Mouse (Mus musculus) forebrain, embryonic 10.5 days (tissue): ENCODE results near the gene Wdfy3. TPM values are rescaled to one million over a fixed set of nuclear protein-coding genes. Genes with fewer than 3 reads are reported as not detected.
"Not testable (repeated sequence)": the region's sequence is repeated elsewhere in the genome, so short reads cannot be mapped to it uniquely, and the experiment has no call there.

Experiments used
- DNase-seq: peaks from one replicate; pipeline ENCODE4 v3.0.0-alpha.2; 2017; ENCODE audit warnings: low spot score; ENCODE audit errors: extremely low spot score
- H3K27ac ChIP-seq: fragments of 300-500 bp; sonication (generic); 2 replicates; pipeline ENCODE4 v1.5.1; 2016; ENCODE audit warnings: mild to moderate bottlenecking
- H3K27me3 ChIP-seq: fragments of 300-500 bp; sonication (generic); 2 replicates; pipeline ENCODE4 v1.6.1; 2016; ENCODE audit warnings: mild to moderate bottlenecking; ENCODE audit not compliant: poor library complexity, severe bottlenecking
- H3K36me3 ChIP-seq: fragments of 300-500 bp; sonication (generic); replicated peaks from 2 replicates; pipeline ENCODE4 v1.6.1; 2016; ENCODE audit warnings: mild to moderate bottlenecking, moderate library complexity
- H3K4me1 ChIP-seq: fragments of 300-500 bp; sonication (generic); 2 replicates; pipeline ENCODE4 v1.6.1; 2016
- H3K4me3 ChIP-seq: fragments of 300-500 bp; sonication (generic); 2 replicates; pipeline ENCODE4 v1.5.1; 2016; ENCODE audit warnings: mild to moderate bottlenecking, moderate library complexity
- H3K9me3 ChIP-seq: fragments of 300-500 bp; sonication (generic); 2 replicates; pipeline ENCODE4 v1.6.1; 2016; ENCODE audit warnings: mild to moderate bottlenecking, moderate library complexity
- WGBS: fragments of 180-500 bp; shearing (Covaris S2); methylation state at CpG from one replicate; pipeline ENCODE4 v1.1.7; 2016; 5-methylcytosine and 5-hydroxymethylcytosine counted together
- polyA plus RNA-seq: library from polyadenylated mRNA; unstranded; fragments of >200 nt; fragmentation: Nextera tagmentation; extraction: Ambion mirVana; gene quantifications from 2 replicates; pipeline ENCODE4 v1.2.1, GENCODE M21; 2016

Gene Wdfy3
- polyA plus RNA-seq, 1 experiment from 2014 or later: 14.8 TPM

DNA sequence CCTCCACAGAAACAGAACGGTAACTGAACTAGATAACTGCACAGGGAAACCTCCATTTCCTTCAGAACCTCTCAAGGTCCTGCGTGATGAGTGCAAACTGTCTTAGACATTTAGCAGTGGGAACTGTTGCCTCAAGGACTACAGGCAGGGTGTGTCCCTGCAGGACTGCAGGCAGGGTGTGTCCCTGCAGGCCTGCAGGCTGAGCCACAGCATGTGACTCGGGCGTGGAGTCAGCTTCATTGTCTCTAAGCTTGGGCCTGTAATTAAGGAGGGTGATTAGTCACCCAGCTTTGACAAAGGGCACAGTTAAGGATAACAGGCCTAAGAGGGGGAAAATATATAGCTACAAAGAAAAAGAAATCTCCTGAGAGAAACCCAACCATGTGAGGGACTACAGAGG, 222.0 kb downstream of the Wdfy3 start:
- no peak overlapping the region for H3K27ac ChIP-seq
- peaks cover 100% of the 10 kb centered on the region for H3K36me3 ChIP-seq
- 68% methylated on average over 4 of the region's 4 CpGs for WGBS
- no peaks in the 10 kb centered on the region for H3K27me3 ChIP-seq
- no peaks in the 10 kb centered on the region for H3K4me1 ChIP-seq
- DNase-seq: no peak
- H3K4me3 ChIP-seq: no peak overlapping the region
- H3K9me3 ChIP-seq: no peaks in the 10 kb centered on the region

DNA sequence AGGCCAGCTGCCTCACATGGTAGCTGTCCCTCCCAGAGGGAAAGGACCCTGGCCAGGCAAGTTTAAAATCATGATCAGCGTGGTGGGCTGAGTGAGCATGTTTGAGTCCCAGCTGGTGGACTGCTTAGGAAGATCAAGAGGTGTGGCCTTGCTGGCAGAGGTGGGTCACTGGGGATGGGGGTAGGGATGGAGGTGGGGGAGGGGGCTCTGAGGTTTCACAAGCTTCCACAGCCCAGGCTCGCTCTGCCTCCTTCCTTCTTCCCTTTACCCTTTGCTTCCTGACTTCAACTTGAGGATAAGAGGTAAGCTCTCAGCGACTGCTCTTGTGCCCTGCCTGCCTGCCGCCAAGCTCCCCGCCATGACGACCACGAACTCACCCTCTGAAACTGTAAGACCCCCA, 222.4 kb downstream of the Wdfy3 start:
- 86% methylated on average over 7 of the region's 7 CpGs for WGBS
- Histone ChIP-seq H3K27me3 (no peaks in the 10 kb centered on the region), H3K4me3 (no peak overlapping the region), H3K9me3 (no peaks in the 10 kb centered on the region), H3K36me3 (peaks cover 100% of the 10 kb centered on the region), H3K27ac (no peak overlapping the region), H3K4me1 (no peaks in the 10 kb centered on the region)
- no peak for DNase-seq

DNA sequence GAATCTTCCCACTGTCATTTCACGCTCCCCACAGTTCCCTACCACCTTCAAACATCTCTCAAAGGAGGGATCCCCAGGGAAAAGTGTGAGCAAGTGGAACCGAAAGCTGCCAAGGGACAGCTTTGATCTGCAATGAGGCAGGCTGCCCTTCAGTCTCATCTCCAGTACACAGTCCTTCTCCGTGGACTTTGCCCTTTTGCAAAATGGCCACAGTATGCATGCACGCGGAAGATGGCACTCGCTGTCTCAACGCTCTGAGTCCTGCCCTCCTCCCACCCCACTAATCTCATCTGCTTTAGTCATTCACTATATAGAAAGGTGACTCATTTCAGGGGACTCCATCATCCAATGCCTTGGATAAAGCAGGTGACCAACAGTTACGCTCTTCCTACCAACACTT, 223.8 kb downstream of the Wdfy3 start:
- Histone ChIP-seq H3K9me3 (no peaks in the 10 kb centered on the region), H3K27me3 (no peaks in the 10 kb centered on the region), H3K27ac (no peak overlapping the region), H3K4me3 (no peak overlapping the region), H3K4me1 (no peaks in the 10 kb centered on the region), H3K36me3 (peaks cover 100% of the 10 kb centered on the region)
- WGBS: 97% methylated on average over 8 of the region's 8 CpGs
- DNase-seq: no peak

DNA sequence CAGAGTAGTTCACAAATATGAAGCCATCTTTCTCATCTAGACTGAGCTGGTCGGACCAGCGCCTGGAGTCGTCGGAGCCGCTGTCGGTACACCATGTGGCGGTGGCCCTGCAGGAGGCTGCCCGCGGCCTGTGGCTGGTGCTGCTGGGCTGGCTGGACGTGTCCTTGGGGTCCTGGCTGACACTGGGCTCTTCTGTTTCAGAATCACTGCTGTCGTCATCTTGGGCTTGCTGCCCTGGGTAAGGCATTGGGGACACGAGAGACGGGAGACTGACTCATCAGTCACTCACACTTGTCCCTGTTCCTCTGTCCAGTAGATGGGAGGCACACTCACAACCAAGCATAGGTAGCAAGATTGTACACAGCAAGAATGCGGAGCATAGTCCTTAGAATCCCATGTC, 224.7 kb downstream of the Wdfy3 start:
- Histone ChIP-seq H3K36me3 (peaks cover 100% of the 10 kb centered on the region), H3K4me3 (no peak overlapping the region), H3K27ac (no peak overlapping the region), H3K4me1 (no peaks in the 10 kb centered on the region), H3K27me3 (no peaks in the 10 kb centered on the region), H3K9me3 (no peaks in the 10 kb centered on the region)
- WGBS: 95% methylated on average over 14 of the region's 14 CpGs
- no peak for DNase-seq

DNA sequence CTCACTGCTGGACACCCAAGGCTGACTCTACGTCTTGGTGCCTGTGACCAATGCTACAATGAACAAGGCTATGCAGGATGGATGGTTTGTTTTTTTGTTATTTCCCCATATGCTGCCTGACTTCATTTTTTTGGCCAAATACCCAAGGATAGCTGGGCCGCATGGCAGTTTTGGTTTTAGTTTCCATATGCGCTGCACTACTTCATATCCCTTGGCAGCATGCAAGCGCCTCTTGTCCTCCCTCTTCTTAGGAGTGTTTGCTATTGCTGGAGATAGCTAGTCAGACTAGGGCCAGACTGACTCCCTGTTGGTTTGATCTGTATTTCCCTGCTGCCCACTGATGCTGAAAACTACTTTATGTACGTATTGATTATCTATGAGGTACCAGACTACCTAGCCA, 229.2 kb downstream of the Wdfy3 start:
- Histone ChIP-seq H3K9me3 (no peaks in the 10 kb centered on the region; the same call in 1 of the 2 replicates), H3K4me3 (no peak overlapping the region), H3K36me3 (peaks cover 100% of the 10 kb centered on the region), H3K27me3 (no peaks in the 10 kb centered on the region), H3K27ac (no peak overlapping the region), H3K4me1 (no peaks in the 10 kb centered on the region)
- 99% methylated on average over 5 of the region's 5 CpGs for WGBS
- DNase-seq: no peak

DNA sequence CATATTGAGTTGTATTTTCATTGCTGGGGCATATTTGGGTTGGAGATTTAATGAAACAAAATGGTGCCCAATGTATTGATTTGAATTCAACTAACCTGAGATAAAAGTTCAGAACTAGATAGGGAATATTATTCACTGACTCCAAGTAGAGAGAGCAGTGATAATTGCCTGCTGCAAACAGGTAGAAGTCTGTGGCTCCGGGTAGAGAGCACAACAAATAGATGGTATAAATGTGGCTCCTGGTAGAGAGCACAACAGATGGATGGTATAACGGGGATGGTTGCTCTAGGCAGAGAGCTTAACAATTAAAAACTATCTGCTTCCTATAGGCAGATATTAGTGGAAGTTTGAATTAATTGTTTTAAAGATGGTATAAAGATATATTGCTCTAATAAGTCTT, 232.1 kb downstream of the Wdfy3 start:
- H3K36me3 ChIP-seq: peaks cover 92% of the 10 kb centered on the region
- not testable (repeated sequence) for H3K9me3 ChIP-seq, DNase-seq, H3K4me1 ChIP-seq, H3K27ac ChIP-seq, H3K27me3 ChIP-seq, H3K4me3 ChIP-seq
- WGBS: 94% methylated on average over 2 of the region's 2 CpGs

DNA sequence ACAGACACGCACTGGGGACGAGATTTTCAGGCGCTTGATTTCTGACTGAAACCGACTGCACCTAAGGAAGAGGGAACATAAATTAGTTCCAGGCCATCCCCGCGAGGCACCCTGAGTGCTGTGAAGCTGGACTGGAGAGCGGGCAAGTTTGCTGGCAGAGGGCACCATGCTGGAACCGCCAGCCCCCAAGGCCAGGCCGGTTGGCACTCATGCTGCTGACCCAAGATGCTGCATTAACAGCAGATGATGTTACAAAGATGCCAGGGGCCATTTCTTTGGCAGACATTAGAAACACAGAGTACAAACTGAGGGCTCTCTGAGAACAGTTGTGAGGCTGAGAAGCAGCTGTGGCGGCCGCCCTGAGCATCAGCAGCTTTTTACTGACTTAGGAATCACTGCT, 233.5 kb downstream of the Wdfy3 start:
- H3K36me3 ChIP-seq: peaks cover 88% of the 10 kb centered on the region
- no peak overlapping the region for H3K4me3 ChIP-seq
- WGBS: 92% methylated on average over 11 of the region's 11 CpGs
- H3K27ac ChIP-seq: no peak overlapping the region
- no peaks in the 10 kb centered on the region for H3K4me1 ChIP-seq
- no peaks in the 10 kb centered on the region for H3K27me3 ChIP-seq
- no peak for DNase-seq
- H3K9me3 ChIP-seq: no peaks in the 10 kb centered on the region; the same call in 1 of the 2 replicates

DNA sequence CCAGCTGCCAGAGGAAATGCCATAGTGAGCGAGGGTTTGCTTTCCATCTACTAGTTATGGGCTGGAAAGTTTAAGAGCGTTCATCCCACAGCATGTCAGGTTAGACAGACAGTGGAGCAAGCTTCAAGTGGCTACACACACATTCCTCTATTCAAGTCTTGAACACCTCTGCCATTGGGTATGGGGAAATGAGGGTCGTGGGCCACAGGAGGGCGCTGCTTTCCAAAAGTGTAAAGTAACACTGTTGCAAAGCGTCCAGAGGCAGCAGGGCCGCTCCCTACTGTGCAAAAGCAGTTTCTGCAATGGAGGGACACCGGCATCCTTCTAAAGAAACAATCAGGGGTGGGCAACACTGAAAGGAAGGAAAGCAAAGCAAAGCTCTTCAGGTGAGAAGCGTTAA, 235.8 kb downstream of the Wdfy3 start:
- Histone ChIP-seq H3K9me3 (no peaks in the 10 kb centered on the region; the same call in 1 of the 2 replicates), H3K4me1 (no peaks in the 10 kb centered on the region), H3K27me3 (no peaks in the 10 kb centered on the region), H3K27ac (no peak overlapping the region), H3K36me3 (peaks cover 64% of the 10 kb centered on the region), H3K4me3 (no peak overlapping the region)
- no peak for DNase-seq
- 60% methylated on average over 8 of the region's 8 CpGs for WGBS

DNA sequence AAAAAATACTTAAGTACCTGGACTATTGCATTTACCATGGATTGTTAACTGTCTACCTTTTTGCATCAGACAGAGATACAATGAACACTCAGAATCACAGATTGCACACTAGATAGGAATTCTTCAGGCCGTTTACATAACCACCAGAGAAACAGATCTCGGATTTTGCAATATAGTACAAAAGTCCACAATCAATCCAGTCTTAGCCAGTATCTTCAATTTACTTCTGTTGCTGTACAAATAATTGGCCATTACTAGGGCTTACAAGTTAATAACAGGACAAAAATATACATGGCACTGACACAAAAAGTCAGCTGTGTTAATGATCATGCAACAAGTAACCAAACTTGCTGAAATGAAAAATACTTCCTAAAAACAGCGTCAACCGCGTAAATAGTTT, 236.7 kb downstream of the Wdfy3 start:
- Histone ChIP-seq H3K9me3 (no peaks in the 10 kb centered on the region; the same call in 1 of the 2 replicates), H3K27me3 (no peaks in the 10 kb centered on the region; the same call in 1 of the 2 replicates), H3K27ac (no peak overlapping the region), H3K4me1 (no peaks in the 10 kb centered on the region), H3K36me3 (peaks cover 55% of the 10 kb centered on the region), H3K4me3 (no peak overlapping the region)
- 96% methylated on average over 5 of the region's 5 CpGs for WGBS
- no peak for DNase-seq

DNA sequence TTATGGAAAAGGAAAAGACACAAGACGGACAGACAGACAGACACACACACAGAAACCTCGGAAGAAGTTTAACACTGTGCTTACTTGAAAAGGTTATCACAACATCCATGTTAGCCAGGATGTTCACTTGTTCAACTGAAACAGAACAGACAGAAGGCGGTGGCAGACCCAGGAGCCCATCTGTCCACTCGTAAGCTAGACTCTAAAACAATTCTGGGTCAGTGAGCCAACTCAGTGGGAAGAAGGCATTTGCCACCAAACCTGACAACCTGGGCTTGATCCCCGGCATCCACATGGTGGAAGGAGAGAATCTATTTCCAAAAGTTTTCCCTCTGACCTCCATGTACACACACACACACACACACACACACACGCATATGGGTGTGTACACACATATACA, 237.7 kb downstream of the Wdfy3 start:
- no peak for DNase-seq
- Histone ChIP-seq H3K4me3 (no peak overlapping the region), H3K27me3 (peaks cover 8% of the 10 kb centered on the region), H3K4me1 (peaks cover 6% of the 10 kb centered on the region), H3K9me3 (no peaks in the 10 kb centered on the region), H3K27ac (no peak overlapping the region), H3K36me3 (peaks cover 46% of the 10 kb centered on the region)
- WGBS: 93% methylated on average over 6 of the region's 6 CpGs

DNA sequence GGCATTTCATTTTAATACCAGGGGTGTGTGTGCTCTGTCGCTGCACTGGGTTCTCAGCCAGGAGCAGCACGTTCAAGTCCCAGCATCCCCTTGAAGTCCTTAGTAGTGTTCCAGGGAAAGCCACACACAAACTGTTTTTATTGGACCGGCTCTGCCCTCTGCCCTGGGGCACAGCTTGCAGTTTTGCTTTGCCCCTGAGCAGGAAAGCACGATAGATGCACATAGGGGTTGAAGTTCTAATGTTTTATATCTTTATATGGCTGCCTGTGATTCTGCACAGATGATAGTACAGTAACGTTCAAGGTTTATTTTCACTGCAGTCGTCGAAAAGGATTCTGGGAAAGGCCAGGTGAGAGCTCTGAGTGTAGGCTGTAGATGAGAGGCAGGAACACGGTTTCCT, 239.5 kb downstream of the Wdfy3 start:
- Histone ChIP-seq H3K27ac (no peak overlapping the region), H3K36me3 (peaks cover 27% of the 10 kb centered on the region), H3K4me3 (no peak overlapping the region), H3K4me1 (peaks cover 25% of the 10 kb centered on the region), H3K27me3 (peaks cover 14% of the 10 kb centered on the region), H3K9me3 (no peaks in the 10 kb centered on the region)
- no peak for DNase-seq
- 88% methylated on average over 8 of the region's 8 CpGs for WGBS

DNA sequence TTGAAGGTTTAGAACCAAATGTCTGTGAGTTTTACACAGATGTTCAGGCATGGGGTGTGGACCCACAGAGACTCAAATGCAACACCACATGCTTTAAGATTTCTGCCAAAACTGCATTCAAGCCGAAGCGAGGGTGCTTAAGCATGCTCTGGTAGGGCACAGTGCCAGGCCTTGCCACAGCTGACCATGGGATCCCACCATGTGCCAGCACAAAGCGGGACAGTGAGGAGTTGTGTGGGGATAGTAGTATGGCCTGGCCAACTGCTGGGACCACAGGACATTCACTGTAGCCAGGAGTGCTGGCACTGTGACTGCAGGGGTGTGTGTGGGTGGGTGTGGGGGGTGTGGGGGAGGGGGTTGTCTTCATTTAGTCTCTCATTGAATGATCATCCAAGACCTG, 240.8 kb downstream of the Wdfy3 start:
- 92% methylated on average over 3 of the region's 3 CpGs for WGBS
- DNase-seq: no peak

DNA sequence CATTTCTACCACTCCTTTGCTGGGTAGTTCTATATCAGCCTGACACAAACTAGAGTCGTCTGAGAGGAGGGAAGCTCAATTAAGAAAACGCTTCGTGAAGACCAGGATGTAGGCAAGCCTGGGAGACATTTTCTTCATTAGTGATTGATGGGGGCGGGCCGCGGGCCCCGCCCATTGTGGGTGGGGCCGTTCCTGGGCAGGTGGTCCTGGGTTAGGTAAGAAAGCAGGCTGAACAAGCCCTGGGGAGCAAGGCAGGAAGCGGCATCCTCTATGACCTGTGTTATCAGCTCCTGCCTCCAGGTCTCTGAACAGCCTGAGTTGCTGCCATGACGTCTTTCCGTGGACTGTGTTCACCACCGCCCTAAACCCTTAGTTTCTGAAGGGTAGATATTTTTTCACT, 242.2 kb downstream of the Wdfy3 start:
- Histone ChIP-seq H3K4me3 (no peak overlapping the region), H3K4me1 (peaks cover 32% of the 10 kb centered on the region), H3K27ac (no peak overlapping the region), H3K27me3 (peaks cover 41% of the 10 kb centered on the region), H3K36me3 (peaks cover 8% of the 10 kb centered on the region; the same call in 1 of the 2 replicates), H3K9me3 (no peaks in the 10 kb centered on the region)
- no peak for DNase-seq
- 41% methylated on average over 12 of the region's 12 CpGs for WGBS

More for the DNA sequence above, 240.8 kb downstream of the Wdfy3 start:
- Histone ChIP-seq H3K4me3 (no peak overlapping the region), H3K4me1 (peaks cover 28% of the 10 kb centered on the region), H3K36me3 (peaks cover 17% of the 10 kb centered on the region), H3K9me3 (no peaks in the 10 kb centered on the region), H3K27ac (no peak overlapping the region), H3K27me3 (peaks cover 27% of the 10 kb centered on the region)

DNA sequence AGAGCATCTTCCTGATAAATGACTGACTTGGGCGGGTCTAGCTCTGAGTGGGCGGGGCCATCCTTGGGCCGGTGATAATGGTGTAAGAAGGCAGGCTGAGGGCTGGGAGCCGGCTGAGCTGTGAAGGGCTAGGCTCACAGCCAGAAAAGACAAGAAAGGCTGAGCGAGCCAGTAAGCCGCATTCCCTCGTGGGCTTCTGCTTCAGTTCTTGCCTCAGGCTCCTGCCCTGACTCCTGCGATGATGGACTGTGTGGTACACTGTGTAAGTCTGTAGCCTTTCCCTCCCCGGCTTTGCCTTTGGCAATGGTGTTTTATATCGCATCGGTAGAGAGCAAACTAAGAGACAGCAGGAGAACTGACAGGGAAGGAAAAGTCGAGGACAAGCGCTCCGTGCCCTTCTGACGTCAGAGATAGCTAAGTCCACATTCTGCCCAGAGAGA, 243.2 kb downstream of the Wdfy3 start:
- peak overlapping the region; percentile 36 for H3K4me3 ChIP-seq
- no peaks in the 10 kb centered on the region; the same call in 1 of the 2 replicates for H3K36me3 ChIP-seq
- no peaks in the 10 kb centered on the region for H3K9me3 ChIP-seq
- WGBS: 10% methylated on average over 15 of the region's 15 CpGs
- no peak overlapping the region for H3K27ac ChIP-seq
- peaks cover 41% of the 10 kb centered on the region for H3K4me1 ChIP-seq
- peaks cover 50% of the 10 kb centered on the region for H3K27me3 ChIP-seq
- peak; percentile 46 for DNase-seq
